8 mouse cellular contexts compared by ENCODE assay signal in the genomic region with DNA sequence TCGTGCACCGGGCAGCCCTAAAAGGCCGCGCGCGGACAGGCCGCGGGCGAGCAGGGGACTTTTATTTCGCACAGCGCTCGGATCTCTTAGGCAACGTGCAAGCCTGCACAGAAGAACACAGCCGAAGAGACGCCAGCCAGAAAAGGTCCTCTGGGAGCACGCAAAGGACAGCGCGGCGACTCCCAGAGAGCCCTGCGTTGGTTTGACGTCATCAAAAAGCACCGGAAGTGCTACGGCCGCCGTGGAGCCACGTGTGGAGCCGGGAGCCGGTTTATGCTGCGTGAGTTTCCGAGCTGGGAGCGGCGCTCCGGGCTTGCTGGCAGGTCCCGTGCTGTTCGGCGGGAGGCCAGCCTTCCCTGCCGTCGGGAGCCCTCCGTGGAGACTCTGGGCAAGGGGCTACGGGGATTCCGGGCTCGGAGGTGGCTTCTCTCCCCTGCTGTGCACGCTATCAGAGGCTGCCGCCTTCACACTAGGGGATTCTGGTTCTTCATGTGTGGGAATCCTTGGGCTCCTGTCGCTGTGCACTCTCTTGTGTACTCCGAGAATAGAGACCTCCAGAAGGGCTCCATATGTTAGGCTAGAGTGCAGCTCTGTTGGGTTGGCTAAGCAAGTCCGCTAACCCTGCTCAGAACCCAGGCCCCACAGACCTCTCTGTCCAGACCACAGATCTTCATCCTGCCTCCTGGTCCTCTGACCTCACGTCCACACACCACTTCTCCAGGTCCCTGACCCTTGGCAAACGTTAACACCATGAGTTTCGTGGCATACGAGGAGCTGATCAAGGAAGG. TPM values are rescaled to one million over a fixed set of nuclear protein-coding genes. Genes with fewer than 3 reads are reported as not detected.
A peak's percentile ranks its signal among the peaks of the same experiment; 100 is the strongest.
DNase-seq lines count a peak whose midpoint lies in the region; ATAC-seq lines count a peak whose summit lies in the region.

A gene (plus strand): TSS at position 224 of the 788 bp plus-strand sequence.

- peak; percentile 97 for DNase-seq in NIH3T3 (ENCODE audit: low read depth)
- peak; percentile 89 for DNase-seq in cerebellum, adult 9-10 months
- DNase-seq in layer of hippocampus, adult 9-11 months = peak; percentile 91
- DNase-seq in lung, postnatal 14 days = peak; percentile 93
- DNase-seq in ovary, postnatal 36 days (ENCODE audit: low spot score) = peak; percentile 85
- peak; percentile 92 for DNase-seq in thymus, postnatal 14 days

- peak; percentile 54 for ATAC-seq in frontal cortex, adult (ENCODE audit: low TSS enrichment)
- peak; percentile 65 to 77 for ATAC-seq in hematopoietic stem cell, adult 5-6 weeks (replicated peaks in 1 of 2; ENCODE audit: insufficient read depth in 1 of 2, low FRiP score in 2 of 2, low TSS enrichment in 1 of 2, low read depth in 1 of 2, poor library complexity in 2 of 2, severe bottlenecking in 2 of 2)

RNA-seq across cellular contexts. Expression of the gene that starts here (rescaled TPM):
- total RNA-seq in hematopoietic stem cell, adult 5-6 weeks (2017) = 5.3 and 8.7 TPM in 2 replicates

Comparison
In these comparisons a context has a peak if more than half of its experiments do, and no peak if none do; other contexts are left out.
1. Peak in every context shown above with its lines: DNase-seq and ATAC-seq.